Mouse (Mus musculus) ovary, postnatal 36 days (tissue): ENCODE measurements at regions not wholly inside any gene's neighbourhood (a gene's known extent, or its start where the extent isn't known, plus 50 kb on each side); places are given as distances from the start of the nearest gene placed in this dataset.

Experiments
- DNase-seq: peaks from one replicate; pipeline ENCODE4 v3.0.0; 2022; ENCODE audit warnings: low spot score, mixed read lengths

DNA sequence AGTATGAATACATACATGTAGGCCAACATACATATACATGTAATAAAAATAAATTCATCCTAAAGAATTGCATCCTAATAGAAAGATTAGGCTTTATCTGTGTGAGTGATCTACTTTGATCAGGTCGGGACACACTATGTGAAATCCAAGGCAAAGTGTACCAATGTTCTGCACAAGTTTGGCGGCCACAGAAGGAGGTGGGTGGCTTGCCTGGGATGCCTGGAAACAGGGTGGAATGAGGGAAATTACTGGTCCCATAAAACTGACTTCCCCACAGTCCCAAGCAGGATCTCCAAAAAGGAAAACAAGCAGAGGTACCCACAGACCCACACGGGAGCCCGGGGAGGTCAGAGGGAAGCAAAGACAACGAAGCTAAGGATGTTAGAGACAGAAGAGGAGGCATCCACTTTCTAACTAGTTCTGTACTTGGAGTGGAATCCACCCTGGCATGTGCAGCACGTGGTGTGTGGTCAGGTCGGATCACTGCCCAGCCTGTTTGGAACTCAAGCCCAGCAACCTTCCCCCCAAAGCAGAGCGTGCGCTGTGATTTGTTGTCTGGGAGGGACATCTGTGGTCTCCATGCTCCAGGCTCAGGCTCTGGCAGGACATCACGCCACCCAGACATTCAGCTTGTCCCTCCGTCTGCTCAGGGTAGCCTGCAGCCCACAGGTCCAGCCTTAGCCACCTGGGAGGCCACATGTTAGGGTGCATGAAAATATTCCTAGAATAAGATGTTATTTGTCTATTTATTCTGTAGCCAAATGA, 615.3 kb upstream of the 3110018I06Rik start:
- DNase-seq = no peak

DNA sequence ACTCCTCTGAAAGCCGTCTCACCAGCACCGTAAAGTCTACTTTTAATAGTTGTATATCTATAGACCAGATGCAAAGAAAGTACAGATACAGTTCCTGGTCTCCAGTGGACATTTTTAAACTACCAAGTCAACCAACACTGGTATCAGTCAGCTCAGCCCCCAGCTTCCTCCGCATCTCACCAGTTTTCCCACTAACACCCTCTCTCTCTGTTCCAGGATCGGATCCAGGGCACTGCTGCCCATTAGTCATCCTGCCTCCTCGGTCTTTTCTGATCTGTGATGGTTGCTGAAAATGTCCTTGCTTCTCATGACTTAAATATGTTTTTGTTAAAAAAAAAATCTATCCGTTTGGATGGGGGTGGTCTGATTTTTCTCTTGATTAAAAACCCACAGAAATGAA, 598.1 kb upstream of the 3110018I06Rik start:
- no peak for DNase-seq

DNA sequence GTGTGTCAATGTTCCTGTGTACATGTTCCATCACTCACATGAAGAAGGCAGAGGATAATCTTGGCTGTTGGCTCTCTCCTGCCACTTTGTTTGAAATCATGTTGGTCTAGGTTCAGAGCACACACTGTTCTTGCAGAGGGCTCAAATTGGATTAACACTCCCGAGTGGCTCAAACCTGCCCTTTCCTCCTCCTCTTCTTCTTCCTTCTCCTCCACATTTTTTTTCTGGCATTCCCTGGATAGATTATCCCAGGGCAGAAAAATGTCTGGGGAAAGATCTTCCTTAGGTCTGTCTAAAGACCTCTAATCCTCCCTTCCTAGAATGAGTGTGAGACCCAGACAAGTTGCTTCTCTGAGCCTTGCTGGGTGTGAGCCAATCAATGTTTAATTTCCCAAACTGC, 594.4 kb upstream of the 3110018I06Rik start:
- no peak for DNase-seq

DNA sequence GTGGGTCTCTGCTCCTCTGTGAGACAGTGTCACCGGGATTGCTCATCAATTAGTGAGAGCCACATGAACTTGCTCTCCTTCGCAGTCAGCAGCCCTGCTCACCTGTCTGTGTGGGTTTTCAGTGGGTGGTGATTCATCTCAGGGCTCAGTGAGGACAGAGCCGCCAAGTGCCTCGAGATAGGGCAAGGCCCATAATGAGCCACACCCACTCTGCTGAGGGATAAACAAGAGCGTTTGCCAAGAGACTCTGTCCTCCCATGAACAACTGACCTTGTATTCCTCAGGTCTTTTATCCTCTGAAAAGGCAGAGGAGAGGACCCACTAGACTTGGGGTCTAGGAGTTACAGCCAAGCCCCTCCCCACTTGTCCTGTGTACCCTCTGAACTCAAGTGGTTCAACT, 584.2 kb upstream of the 3110018I06Rik start:
- DNase-seq = no peak

DNA sequence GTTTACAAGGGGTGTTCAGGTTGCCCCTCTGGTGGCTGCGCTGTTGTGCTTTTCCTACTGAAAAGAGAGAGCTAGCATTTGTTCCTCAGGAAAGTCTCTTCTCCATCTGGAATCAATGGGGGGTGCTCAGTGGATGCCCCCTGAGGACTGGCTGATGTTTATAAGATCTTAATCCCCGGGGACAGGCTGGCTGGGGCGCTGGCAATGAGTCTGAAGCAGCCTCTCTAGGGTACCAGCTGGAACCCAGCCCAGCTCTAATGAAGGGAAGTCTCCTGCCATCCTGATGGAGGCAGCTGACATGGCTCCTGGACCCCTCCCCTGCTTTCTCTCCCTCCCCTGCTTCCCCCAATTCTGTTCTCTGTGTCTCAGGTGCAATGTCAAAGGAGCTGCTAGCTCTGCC, 575.6 kb upstream of the 3110018I06Rik start:
- DNase-seq = no peak

DNA sequence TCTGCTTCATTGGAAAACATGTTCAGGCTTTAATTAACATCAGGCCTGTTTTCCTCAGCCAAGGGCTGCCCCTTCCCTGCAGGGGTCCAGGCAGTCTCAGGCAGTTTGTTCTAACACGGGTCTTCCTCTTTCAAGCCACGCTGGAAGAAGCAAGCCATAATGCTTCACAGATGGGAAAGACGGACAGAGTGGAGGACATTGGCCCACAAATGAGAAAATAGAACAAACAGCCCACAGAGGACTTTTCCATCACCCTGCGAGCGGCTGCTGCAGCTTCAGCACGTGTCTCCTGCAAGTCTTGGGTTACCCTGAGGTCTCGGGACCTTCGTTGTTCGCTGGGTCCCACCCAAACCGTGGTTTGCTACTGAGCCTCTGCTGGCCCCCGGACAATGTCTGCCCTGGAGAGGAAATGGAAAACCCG, 565.9 kb upstream of the 3110018I06Rik start:
- DNase-seq = no peak

DNA sequence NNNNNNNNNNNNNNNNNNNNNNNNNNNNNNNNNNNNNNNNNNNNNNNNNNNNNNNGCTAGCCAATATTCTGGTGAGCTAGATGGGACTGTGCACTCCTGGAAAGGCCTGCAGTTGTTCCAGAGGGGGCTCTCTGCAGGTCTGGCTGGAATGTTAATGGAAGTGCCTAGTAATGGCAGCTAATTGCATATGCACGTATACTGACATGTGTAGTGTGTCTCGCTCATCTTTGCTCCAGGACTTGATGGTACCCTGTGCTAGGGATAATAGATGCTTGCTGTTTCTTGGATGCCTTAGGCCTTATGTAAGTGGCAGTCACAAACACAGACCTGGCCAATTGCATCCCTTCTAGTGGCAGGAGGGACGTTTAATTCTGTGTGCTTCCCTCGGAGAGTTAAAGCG, 560.0 kb upstream of the 3110018I06Rik start:
- DNase-seq = no peak

DNA sequence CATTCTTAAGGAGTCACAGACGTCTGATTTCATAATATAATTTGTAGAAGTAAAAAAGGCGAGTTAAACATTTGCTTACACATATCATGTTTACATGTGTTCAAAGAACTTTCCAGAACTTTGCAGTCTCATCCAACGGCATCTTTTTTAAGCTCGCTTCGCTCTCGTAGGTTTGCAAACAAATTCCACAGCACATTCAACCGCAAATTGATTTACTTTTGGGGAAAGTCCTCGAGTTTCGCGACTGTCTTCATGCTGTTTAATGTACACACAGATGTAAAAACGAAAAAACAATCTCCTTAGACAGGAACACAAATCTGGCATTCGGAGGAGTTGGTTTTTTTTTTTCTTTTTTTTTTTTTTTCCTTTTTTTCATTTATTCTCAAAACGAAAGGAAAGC, 559.3 kb upstream of the 3110018I06Rik start:
- no peak for DNase-seq

DNA sequence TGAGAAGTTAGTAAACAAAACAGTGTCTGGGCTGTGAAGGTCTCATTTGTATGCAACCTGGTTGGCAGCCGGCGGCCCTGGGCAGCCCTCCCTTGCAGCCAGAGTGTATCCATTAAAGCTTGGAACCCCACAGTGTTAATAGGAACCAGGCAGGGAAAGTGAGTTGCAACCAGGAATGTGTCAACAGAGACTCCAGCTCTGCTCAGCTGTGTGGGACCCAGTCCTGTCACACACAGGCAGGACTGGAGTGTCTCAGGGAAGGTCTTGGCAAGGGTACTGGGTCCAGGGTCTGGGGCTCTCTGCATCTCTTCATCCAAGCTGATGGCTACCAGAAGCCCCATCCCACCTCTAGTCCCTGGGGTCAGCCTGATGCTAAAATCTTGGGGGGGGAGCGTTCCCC, 556.8 kb upstream of the 3110018I06Rik start:
- DNase-seq = no peak

DNA sequence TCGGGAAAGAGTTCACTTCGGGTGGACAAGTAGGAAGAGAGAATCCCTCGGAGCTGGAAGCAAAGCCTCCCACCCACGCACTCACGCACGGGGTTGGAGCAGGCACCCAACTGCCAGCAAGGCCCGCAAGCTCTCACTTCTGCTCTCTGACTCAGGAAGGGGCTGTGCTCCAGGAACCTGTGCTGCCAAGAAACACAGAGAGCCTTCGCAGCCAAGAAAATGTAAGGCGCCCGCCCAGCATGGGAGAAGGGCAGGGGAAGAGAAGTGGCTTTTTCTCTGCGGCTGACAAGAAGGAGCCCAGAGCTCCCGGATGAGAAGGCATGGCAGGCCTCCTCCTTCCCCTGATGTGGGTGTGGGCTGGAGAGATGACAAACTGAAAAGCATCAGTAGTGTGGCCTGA, 549.1 kb upstream of the 3110018I06Rik start:
- peak; percentile 12 for DNase-seq

DNA sequence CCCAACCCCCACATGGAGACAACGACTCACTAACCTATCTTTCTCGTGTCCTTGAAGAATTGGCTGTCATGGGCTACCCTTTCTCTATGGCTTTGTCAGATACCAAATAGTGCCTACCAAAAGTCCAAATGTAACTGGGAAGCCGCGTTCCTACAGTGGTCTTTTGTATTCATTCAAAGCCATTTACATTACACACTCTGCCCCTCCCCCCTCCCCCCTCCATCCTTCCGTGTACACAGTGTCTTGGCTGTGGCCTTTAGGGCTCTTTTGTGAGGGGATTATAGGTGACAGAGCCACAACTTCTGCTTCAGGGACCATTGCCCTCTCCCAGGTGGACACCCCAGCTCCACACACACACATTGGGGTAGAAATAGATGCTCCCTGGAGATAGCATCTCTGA, 544.6 kb upstream of the 3110018I06Rik start:
- DNase-seq = no peak

DNA sequence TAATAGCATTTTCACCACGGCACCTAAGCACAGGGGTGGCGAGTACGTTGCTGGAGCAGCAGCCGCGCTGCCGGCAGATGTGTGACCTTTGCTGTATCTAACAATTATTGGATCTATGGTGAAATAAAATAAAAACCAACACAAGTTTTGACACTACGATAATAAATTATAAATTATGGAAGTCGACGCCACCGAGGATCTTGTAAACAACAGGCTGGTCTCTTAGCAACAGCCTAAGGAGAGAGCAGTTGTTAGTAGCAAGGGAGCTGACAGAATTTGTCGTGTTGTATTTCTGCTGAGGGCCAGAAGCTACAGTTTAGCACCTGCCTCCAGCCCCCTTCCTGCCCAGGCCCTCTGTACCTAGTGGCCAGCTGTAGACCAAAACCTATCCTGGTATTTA, 535.8 kb upstream of the 3110018I06Rik start:
- no peak for DNase-seq

DNA sequence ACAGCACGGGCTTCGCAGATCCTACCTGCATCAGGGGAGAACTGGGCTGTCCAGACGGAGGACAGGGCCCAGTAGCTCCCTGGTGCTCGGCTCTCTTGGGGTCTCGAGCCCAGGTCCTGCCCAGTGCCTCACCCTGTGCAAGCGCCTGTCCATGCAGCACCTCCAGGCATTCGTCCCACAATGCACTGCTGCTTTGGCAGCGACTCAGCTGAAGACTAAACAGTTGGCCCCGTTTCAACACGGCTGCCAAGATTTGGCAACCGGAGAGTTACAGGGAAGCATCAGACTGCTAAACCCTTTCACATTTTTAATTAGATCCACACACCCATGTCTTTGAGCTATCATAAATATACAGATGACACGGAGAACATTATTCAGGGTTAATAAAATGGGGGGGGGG, 532.7 kb upstream of the 3110018I06Rik start:
- DNase-seq = peak; percentile 69

DNA sequence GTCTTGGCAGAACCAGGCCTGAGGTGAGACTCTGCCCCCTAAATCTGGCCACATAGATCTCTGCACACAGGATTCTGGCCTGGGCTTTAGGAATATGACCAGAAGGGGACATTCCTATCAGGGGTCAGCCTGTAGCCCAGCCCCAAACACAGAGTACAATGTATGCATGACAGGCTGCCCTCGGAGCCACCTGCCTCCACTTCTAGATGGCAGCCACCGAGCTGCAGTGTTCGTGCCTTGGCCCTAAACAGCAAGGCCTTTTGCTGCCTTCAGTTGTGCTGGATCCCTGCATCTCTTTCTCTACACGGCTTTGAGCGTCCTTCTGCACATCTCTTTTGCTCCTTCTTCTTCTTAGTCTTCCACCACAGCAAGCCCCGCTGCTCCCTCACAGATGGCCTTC, 532.2 kb upstream of the 3110018I06Rik start:
- DNase-seq = no peak

DNA sequence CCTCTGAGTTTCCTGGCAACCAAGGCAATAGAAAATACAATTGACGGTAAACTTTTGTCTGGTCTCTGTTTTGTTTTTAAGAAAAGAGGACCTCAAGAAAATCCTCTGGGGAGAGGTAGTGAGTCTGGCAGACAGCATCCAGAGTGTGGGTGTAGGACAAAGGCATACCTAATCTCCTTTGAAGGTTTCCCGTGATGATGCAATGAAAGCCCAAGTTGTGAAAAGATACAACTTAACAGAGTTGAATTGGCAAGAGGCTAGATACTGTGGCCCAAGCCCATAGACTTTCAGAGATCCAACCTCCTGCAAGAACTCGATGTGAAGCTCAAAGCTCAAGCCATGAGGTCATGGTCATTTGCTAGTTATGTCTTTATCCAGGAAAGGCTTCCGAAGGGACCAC, 526.4 kb upstream of the 3110018I06Rik start:
- DNase-seq = no peak

DNA sequence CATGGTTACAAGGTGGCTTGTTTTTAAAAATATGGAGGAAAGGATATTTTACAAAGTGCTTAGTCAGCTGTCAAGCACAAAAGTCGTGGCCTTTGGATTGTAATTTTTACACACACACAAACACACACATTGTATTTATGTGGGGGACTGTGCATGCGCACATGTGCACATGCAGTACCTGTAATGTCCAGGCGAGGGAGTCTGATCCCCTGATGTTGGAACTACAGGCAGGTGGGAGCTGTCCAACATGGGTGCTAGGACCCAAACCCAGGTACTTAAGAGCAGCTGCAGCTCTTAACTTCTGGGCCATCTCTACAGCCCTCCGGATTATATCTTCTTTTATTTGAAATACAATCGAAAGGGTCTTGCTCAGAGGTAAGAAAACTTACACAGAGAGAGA, 524.7 kb upstream of the 3110018I06Rik start:
- DNase-seq = no peak

DNA sequence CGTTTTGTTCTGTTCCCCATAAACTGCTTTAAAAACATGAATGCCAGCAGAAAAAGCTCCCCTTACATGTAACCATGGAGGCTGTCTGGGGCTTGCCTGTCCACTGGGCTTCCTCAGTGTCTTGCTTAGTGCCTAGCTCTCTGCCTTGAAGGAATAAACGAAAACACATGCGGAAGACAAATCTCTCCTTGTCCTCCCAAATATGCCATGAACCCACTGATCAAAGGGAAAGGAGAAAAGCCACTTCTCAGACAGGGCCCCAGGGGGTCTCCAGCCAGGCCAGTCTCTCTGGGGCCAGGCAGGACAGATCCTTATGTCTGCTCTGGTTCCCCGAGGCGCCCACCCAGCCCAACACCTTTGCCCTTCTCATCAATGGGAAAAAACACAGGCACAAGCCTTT, 518.6 kb upstream of the 3110018I06Rik start:
- DNase-seq = no peak

DNA sequence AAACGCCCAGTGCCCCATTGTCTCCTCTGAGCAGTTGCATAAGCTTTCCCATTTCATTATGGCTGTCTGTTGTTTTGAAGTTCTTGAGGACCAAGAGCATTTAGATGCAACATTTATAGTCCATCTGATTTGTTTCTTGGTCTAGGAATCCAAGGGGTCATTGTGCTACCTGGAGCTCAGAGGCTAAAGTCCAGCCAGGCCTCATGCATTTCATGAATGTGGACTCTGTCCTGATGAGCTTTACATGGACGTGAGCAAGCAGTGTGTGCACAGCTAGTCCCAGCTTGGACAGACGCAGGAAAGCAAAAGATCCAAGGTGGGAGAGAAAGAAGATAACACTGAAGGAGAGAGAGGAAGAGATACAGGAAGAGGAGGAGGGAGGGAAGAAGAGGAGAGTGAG, 496.0 kb upstream of the 3110018I06Rik start:
- DNase-seq = no peak

DNA sequence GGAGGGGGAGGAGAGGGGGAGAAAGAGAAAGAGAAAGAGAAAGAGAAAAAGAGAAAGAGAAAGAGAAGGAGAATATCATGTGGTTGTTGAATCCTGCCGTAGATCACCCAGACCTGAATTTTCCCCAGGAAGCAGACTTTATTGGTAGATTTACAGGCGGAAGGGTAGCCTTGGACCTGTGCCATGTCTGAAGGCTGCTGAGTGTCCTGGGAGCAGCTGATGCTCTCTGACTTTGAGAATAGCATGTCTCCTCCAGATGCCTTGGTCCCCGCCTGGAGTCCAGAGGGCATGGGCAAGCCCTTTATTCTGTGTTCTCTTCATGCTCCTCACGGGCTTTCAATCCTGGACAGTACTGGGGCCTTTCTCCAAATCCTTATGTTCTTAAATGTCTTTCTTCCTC, 495.4 kb upstream of the 3110018I06Rik start:
- no peak for DNase-seq

DNA sequence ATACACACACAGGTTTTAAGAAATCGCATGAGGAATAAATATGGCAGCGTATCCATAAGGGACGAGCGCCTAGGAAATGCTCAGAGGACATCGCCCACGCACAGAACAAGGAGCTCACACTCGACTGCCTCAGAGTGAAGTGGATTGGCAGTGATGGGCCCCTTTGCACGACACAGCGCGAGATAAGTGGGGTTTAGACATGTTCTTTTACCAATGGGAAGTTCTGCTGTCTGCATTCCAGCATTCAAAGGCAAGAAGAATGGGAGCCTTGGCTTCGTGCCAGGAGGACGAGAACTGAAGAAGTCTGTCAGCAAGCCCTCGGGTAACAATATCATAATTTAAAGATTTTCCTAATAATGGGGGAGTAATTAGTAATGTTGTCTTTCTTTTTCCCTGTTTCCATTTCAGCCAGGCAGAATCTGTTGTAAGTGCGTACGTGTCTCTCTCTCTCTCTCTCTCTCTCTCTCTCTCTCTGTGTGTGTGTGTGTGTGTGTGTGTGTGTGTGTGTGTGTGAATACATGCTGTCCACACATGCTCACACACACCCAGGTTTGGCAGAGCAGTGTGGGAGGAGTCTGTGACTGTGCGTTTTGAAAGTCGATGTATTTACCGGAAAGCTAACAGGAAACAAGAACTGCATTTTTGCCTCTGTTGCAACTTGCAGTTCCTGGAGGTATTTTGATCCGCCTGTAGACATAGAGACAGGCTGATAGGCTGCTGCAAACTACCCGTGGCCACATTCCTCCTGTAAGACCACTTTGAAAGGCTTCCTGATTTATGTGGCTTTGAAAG, 477.2 kb upstream of the 3110018I06Rik start:
- DNase-seq = no peak

DNA sequence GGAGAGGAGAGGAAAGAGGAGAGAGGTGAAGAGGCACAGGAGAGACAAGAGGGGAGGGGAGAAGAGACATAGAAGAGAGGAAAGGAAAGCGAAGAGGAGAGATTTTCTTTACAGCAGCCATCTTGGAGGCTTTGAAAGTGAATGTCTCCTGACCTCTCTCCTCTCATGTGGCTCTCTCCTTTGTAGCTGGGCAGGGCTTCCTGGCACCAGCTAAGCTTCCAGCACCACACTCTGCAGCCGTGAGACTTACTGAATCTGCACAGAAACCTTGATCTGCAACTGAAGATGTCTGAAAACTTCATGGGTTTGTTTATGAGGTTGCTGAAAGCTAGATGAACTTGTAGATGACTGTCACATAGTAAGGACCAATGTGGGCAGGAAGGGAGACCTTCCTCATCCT, 471.6 kb upstream of the 3110018I06Rik start:
- DNase-seq = no peak

DNA sequence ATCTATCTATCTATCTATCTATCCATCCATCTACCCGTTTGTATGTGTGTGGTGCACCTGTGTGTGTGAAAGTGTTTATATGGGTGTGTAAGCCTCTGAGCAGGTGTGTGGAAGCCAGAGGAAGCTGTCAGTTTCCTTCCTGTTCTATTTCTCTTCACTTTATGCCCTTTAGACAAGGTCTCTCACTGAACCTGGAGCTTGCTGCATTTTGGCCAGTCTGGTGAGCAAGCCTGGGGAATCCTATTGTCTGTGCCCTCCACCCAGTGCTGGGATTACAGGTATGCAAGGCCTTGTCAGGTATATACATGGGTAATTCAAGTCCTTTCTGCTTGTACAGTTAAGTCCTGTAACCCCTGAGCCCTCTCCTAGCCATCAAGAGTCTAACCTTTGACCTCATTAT, 466.6 kb upstream of the 3110018I06Rik start:
- DNase-seq = no peak

DNA sequence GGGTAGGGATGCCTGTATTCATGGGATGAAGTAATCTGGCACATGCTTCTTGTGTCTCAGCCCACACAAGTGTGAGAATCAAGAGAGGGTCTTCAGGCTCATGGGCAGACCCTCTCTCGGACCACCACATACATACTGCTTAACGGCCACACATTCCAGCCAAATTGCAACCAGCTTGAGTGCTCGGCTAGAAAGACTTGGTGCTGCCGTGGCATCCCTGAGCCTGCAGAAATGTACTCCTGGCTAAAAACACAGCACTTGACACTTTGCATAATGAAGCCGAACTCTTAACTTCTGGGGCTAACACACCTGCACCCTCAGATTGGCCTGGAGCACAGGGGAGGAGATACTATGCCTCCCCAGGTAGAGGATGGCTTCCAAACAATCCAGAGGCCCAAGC, 461.6 kb upstream of the 3110018I06Rik start:
- DNase-seq = no peak
